Mouse (Mus musculus): Measurements from ENCODE around the gene Olfr642. TPM values are rescaled to one million over a fixed set of nuclear protein-coding genes. Genes with fewer than 3 reads are reported as not detected.

Olfr642 gene
- polyA plus RNA-seq (2015; fragmentation: Nextera tagmentation; extraction: Ambion mirVana): not detected in 2 replicates

- no peak within 1 kb of the TSS for H3K9ac ChIP-seq (ENCODE audit: low read length)
- no peak within 1 kb of the TSS for H3K27ac ChIP-seq (replicated peaks)
- no peaks in the 10 kb centered on the region for H3K4me1 ChIP-seq (replicated peaks; ENCODE audit: control insufficient read depth, insufficient read depth)
- no peaks in the 10 kb centered on the region for H3K36me3 ChIP-seq (ENCODE audit: control insufficient read depth, insufficient read depth, low read length)
- no peaks in the 10 kb centered on the region for H3K27me3 ChIP-seq (ENCODE audit: control insufficient read depth, insufficient read depth, low read length)
- DNase-seq (ENCODE audit: low spot score) (no peak), ATAC-seq (ENCODE audit: low FRiP score, low TSS enrichment) (no peak)
- no peak within 1 kb of the TSS for H3K4me3 ChIP-seq (ENCODE audit: low read depth, low read length)
- 77% methylated on average over 1 of the region's 1 CpGs for WGBS
- TF ChIP-seq EP300 (optimal IDR thresholded peaks at IDR 0.05) (no peak), CTCF (IDR thresholded peaks at IDR 0.05; ENCODE audit: low read depth) (no peak)
- H3K4me2 ChIP-seq (replicated peaks; ENCODE audit: low read depth): no peak within 1 kb of the TSS
- H3K9me3 ChIP-seq (ENCODE audit: control insufficient read depth, low read length): no peaks in the 10 kb centered on the region
These were observed at the start of gene Olfr642 for GRCm38 (mm10) chr7:104052566-104052965. TSS of gene Olfr642 (minus strand) at chr7:104052666.

GRCm38 (mm10) chr7:104085365-104085764, 32.9 kb upstream of the Olfr642 start, which contains the start of gene Olfr645:
TSS of gene Olfr645 (minus strand) at chr7:104085465.
- Histone ChIP-seq H3K9ac (ENCODE audit: low read length) (no peak within 1 kb of the TSS), H3K4me2 (replicated peaks; ENCODE audit: low read depth) (no peak within 1 kb of the TSS), H3K27ac (replicated peaks) (no peak within 1 kb of the TSS), H3K36me3 (ENCODE audit: control insufficient read depth, insufficient read depth, low read length) (no peaks in the 10 kb centered on the region), H3K9me3 (ENCODE audit: control insufficient read depth, low read length) (no peaks in the 10 kb centered on the region), H3K4me1 (replicated peaks; ENCODE audit: control insufficient read depth, insufficient read depth) (no peaks in the 10 kb centered on the region), H3K27me3 (ENCODE audit: control insufficient read depth, insufficient read depth, low read length) (no peaks in the 10 kb centered on the region), H3K4me3 (ENCODE audit: low read depth, low read length) (no peak within 1 kb of the TSS)
- DNase-seq (ENCODE audit: low spot score) (no peak), ATAC-seq (ENCODE audit: low FRiP score, low TSS enrichment) (no peak)
- TF ChIP-seq EP300 (optimal IDR thresholded peaks at IDR 0.05) (no peak), CTCF (IDR thresholded peaks at IDR 0.05; ENCODE audit: low read depth) (no peak)
- WGBS: 58% methylated on average over 1 of the region's 1 CpGs

GRCm38 (mm10) chr7:104071769-104072168, 19.3 kb upstream of the Olfr642 start, which contains the start of gene Olfr644:
TSS of gene Olfr644 (minus strand) at chr7:104071869.
- no peaks in the 10 kb centered on the region for H3K4me1 ChIP-seq (replicated peaks; ENCODE audit: control insufficient read depth, insufficient read depth)
- ATAC-seq (ENCODE audit: low FRiP score, low TSS enrichment): no peak
- 60% methylated on average over 2 of the region's 2 CpGs for WGBS
- TF ChIP-seq CTCF (IDR thresholded peaks at IDR 0.05; ENCODE audit: low read depth) (no peak), EP300 (optimal IDR thresholded peaks at IDR 0.05) (no peak)
- DNase-seq (ENCODE audit: low spot score): no peak
- H3K27ac ChIP-seq (replicated peaks): no peak within 1 kb of the TSS
- no peaks in the 10 kb centered on the region for H3K36me3 ChIP-seq (ENCODE audit: control insufficient read depth, insufficient read depth, low read length)
- H3K9me3 ChIP-seq (ENCODE audit: control insufficient read depth, low read length): no peaks in the 10 kb centered on the region
- no peaks in the 10 kb centered on the region for H3K27me3 ChIP-seq (ENCODE audit: control insufficient read depth, insufficient read depth, low read length)
- H3K4me2 ChIP-seq (replicated peaks; ENCODE audit: low read depth): no peak within 1 kb of the TSS
- H3K9ac ChIP-seq (ENCODE audit: low read length): no peak within 1 kb of the TSS
- H3K4me3 ChIP-seq (ENCODE audit: low read depth, low read length): no peak within 1 kb of the TSS

- 39% methylated on average over 2 of the region's 2 CpGs for WGBS
- Histone ChIP-seq H3K4me1 (replicated peaks; ENCODE audit: control insufficient read depth, insufficient read depth) (no peaks in the 10 kb centered on the region), H3K36me3 (ENCODE audit: control insufficient read depth, insufficient read depth, low read length) (no peaks in the 10 kb centered on the region), H3K4me3 (ENCODE audit: low read depth, low read length) (no peak within 1 kb of the TSS), H3K9ac (ENCODE audit: low read length) (no peak within 1 kb of the TSS), H3K27ac (replicated peaks) (no peak within 1 kb of the TSS), H3K27me3 (ENCODE audit: control insufficient read depth, insufficient read depth, low read length) (no peaks in the 10 kb centered on the region), H3K4me2 (replicated peaks; ENCODE audit: low read depth) (no peak within 1 kb of the TSS), H3K9me3 (ENCODE audit: control insufficient read depth, low read length) (no peaks in the 10 kb centered on the region)
- TF ChIP-seq EP300 (optimal IDR thresholded peaks at IDR 0.05) (no peak), CTCF (IDR thresholded peaks at IDR 0.05; ENCODE audit: low read depth) (no peak)
- DNase-seq (ENCODE audit: low spot score) (no peak), ATAC-seq (ENCODE audit: low FRiP score, low TSS enrichment) (no peak)
These were observed 8.9 kb upstream of the Olfr642 start, which contains the start of gene 4930516K23Rik for GRCm38 (mm10) chr7:104061345-104061744. TSS of gene 4930516K23Rik (minus strand) at chr7:104061445.

GRCm38 (mm10) chr7:104059215-104059614, 6.7 kb upstream of the Olfr642 start:
- H3K4me2 ChIP-seq (replicated peaks; ENCODE audit: low read depth): no peak overlapping the region
- H3K4me1 ChIP-seq (replicated peaks; ENCODE audit: control insufficient read depth, insufficient read depth): no peaks in the 10 kb centered on the region
- no peaks in the 10 kb centered on the region for H3K36me3 ChIP-seq (ENCODE audit: control insufficient read depth, insufficient read depth, low read length)
- H3K4me3 ChIP-seq (ENCODE audit: low read depth, low read length): no peak overlapping the region
- H3K9ac ChIP-seq (ENCODE audit: low read length): no peak overlapping the region
- H3K9me3 ChIP-seq (ENCODE audit: control insufficient read depth, low read length): no peaks in the 10 kb centered on the region
- no peak for TF ChIP-seq CTCF (IDR thresholded peaks at IDR 0.05; ENCODE audit: low read depth)
- no peak for TF ChIP-seq EP300 (optimal IDR thresholded peaks at IDR 0.05)
- no peak for ATAC-seq (ENCODE audit: low FRiP score, low TSS enrichment)
- H3K27me3 ChIP-seq (ENCODE audit: control insufficient read depth, insufficient read depth, low read length): no peaks in the 10 kb centered on the region
- H3K27ac ChIP-seq (replicated peaks): no peak overlapping the region
- DNase-seq (ENCODE audit: low spot score): no peak
- 88% methylated on average over 1 of the region's 1 CpGs for WGBS

- Histone ChIP-seq H3K9me3 (ENCODE audit: control insufficient read depth, low read length) (no peaks in the 10 kb centered on the region), H3K4me2 (replicated peaks; ENCODE audit: low read depth) (no peak overlapping the region), H3K9ac (ENCODE audit: low read length) (no peak overlapping the region), H3K27ac (replicated peaks) (no peak overlapping the region), H3K4me1 (replicated peaks; ENCODE audit: control insufficient read depth, insufficient read depth) (no peaks in the 10 kb centered on the region), H3K36me3 (ENCODE audit: control insufficient read depth, insufficient read depth, low read length) (no peaks in the 10 kb centered on the region), H3K4me3 (ENCODE audit: low read depth, low read length) (no peak overlapping the region), H3K27me3 (ENCODE audit: control insufficient read depth, insufficient read depth, low read length) (no peaks in the 10 kb centered on the region)
- DNase-seq (ENCODE audit: low spot score): no peak
- TF ChIP-seq EP300 (optimal IDR thresholded peaks at IDR 0.05) (no peak), CTCF (IDR thresholded peaks at IDR 0.05; ENCODE audit: low read depth) (no peak)
- no peak for ATAC-seq (ENCODE audit: low FRiP score, low TSS enrichment)
- 88% methylated on average over 4 of the region's 4 CpGs for WGBS
These were observed 1.7 kb downstream of the Olfr642 start for GRCm38 (mm10) chr7:104050745-104051144.

All from stomach, postnatal 0 days (tissue).